Mouse (Mus musculus) forebrain, embryonic 12.5 days (tissue): ENCODE data around the gene Sesn2. TPM values are rescaled to one million over a fixed set of nuclear protein-coding genes. Genes with fewer than 3 reads are reported as not detected.
"Not testable (repeated sequence)": the region's sequence is repeated elsewhere in the genome, so short reads cannot be mapped to it uniquely, and the experiment has no call there.

Experiments used
- ATAC-seq: fragments of 200-750 bp; cut with Nextera tagmentation; 2 replicates; pipeline ENCODE4 v1.8.0; 2017; ENCODE audit warnings: moderate TSS enrichment; ENCODE audit not compliant: low FRiP score
- H3K27ac ChIP-seq: fragments of 300-500 bp; sonication (generic); 2 replicates; pipeline ENCODE4 v1.5.1; 2016; ENCODE audit warnings: mild to moderate bottlenecking
- H3K27me3 ChIP-seq: fragments of 300-500 bp; sonication (generic); 2 replicates; pipeline ENCODE4 v1.6.1; 2016; ENCODE audit warnings: mild to moderate bottlenecking
- H3K36me3 ChIP-seq: fragments of 300-500 bp; sonication (generic); replicated peaks from 2 replicates; pipeline ENCODE4 v1.6.1; 2016; ENCODE audit warnings: mild to moderate bottlenecking
- H3K4me1 ChIP-seq: fragments of 300-500 bp; sonication (generic); 2 replicates; pipeline ENCODE4 v1.6.1; 2016
- H3K4me2 ChIP-seq: fragments of 300-500 bp; sonication (generic); 2 replicates; pipeline ENCODE4 v1.6.1; 2016; ENCODE audit warnings: mild to moderate bottlenecking, moderate library complexity
- H3K4me3 ChIP-seq: fragments of 300-500 bp; sonication (generic); replicated peaks from 2 replicates; pipeline ENCODE4 v1.5.1; 2016; ENCODE audit warnings: mild to moderate bottlenecking
- H3K9ac ChIP-seq: fragments of 300-500 bp; sonication (generic); 2 replicates; pipeline ENCODE4 v1.6.1; 2016; ENCODE audit warnings: mild to moderate bottlenecking
- H3K9me3 ChIP-seq: fragments of 300-500 bp; sonication (generic); 2 replicates; pipeline ENCODE4 v1.6.1; 2016
- WGBS: fragments of 180-500 bp; shearing (Covaris S2); methylation state at CpG from one replicate; pipeline ENCODE4 v1.1.7; 2016; 5-methylcytosine and 5-hydroxymethylcytosine counted together
- polyA plus RNA-seq: library from polyadenylated mRNA; unstranded; fragments of >200 nt; fragmentation: Nextera tagmentation; extraction: Ambion mirVana; gene quantifications from 2 replicates; pipeline ENCODE4 v1.2.1, GENCODE M21; 2016

The Sesn2 gene
- polyA plus RNA-seq, 1 experiment from 2014 or later = 7.6 TPM

DNA sequence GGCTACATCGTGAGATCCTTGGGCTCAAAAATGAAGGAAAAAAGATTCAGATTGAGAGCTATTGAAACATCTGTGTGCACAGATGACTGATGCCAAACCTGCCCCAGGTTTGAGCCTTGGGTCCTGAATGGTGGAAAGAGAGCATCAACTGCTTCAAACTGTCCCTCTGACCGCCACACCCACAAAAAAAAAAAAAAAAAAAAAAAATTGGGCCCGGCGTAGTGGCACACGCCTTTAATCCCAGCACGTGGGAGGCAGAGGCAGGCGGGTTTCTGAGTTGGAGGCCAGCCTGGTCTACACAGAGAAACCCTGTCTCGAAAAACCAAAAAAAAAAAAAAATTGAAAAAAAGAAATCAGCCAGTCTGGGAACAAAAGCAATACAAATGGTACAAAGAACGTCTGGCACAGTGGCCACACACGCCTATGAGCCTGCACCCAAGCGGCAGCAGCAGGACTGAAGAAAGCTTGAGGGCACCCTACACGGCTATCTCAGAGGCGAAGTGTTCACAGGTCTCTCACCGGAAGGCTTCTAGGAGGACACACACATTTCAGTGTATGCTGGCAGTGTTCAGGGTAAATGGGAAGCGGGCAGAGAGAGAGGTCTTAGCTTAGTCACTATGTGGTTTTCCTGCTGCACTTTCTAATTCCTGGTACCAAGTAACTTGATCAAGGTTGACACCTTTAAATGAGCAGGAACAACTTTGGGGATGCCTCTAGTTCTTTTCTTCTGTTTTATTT is 19.9 kb downstream of the Sesn2 start:
- Histone ChIP-seq H3K4me1 (peaks cover 7% of the 10 kb centered on the region; the same call in 1 of the 2 replicates), H3K9ac (no peak overlapping the region), H3K27ac (no peak overlapping the region), H3K4me2 (no peak overlapping the region), H3K4me3 (no peak overlapping the region), H3K9me3 (no peaks in the 10 kb centered on the region), H3K36me3 (peaks cover 10% of the 10 kb centered on the region), H3K27me3 (no peaks in the 10 kb centered on the region)
- no peak for ATAC-seq
- WGBS = 90% methylated on average over 15 of the region's 15 CpGs

DNA sequence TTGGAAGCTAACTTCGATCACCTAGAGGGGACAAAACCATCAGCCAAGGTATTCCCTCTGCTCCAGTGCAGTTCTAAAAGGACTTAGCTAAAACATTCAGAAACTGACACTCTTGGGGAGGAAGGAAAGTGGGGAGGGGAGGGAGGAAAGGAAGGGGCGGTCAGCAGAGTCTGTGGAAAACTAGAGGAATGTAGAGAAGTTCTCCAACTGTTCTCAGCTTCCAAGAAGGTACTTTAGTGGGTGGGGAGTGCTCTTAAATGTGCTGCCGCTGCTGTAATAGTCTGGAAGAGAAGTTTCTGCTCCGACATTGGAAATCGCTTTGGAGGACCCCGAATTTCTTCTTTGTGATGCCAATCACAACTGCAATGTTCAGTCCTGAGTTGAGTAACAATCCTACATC is 21.3 kb downstream of the Sesn2 start:
- Histone ChIP-seq H3K4me3 (no peak overlapping the region), H3K27ac (no peak overlapping the region), H3K9me3 (no peaks in the 10 kb centered on the region), H3K4me2 (no peak overlapping the region), H3K36me3 (peaks cover 10% of the 10 kb centered on the region), H3K27me3 (no peaks in the 10 kb centered on the region), H3K9ac (no peak overlapping the region), H3K4me1 (peaks cover 7% of the 10 kb centered on the region; the same call in 1 of the 2 replicates)
- WGBS = 81% methylated on average over 6 of the region's 6 CpGs
- no peak for ATAC-seq

DNA sequence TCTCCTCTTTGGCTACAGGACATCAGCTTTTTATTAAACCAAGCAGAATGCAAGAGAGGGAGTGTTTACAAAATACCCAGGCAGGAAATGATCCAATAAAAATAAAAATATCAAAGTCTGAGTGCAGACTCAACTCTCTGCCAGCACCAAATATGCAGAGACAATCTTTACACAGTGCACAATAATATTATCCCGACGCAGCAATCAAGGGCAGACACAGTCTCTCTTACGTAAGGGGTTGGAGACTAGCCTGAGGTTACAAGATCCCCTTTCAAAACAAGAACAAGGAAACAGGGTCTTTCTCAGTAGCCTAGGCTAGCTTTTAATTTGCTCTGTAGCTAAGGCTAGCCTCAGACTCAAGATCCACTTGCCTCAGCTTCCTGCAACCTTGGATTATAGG is 21.8 kb downstream of the Sesn2 start:
- WGBS = 93% methylated on average over 3 of the region's 3 CpGs
- Histone ChIP-seq H3K4me3 (no peak overlapping the region), H3K27ac (no peak overlapping the region), H3K4me1 (peaks cover 7% of the 10 kb centered on the region; the same call in 1 of the 2 replicates), H3K36me3 (peaks cover 10% of the 10 kb centered on the region), H3K9ac (no peak overlapping the region), H3K4me2 (no peak overlapping the region), H3K27me3 (no peaks in the 10 kb centered on the region), H3K9me3 (no peaks in the 10 kb centered on the region)
- no peak for ATAC-seq

- Histone ChIP-seq H3K4me3 (no peak overlapping the region), H3K27ac (no peak overlapping the region), H3K36me3 (no peaks in the 10 kb centered on the region), H3K9ac (no peak overlapping the region), H3K4me1 (no peaks in the 10 kb centered on the region; the same call in 1 of the 2 replicates), H3K4me2 (no peak overlapping the region), H3K9me3 (no peaks in the 10 kb centered on the region), H3K27me3 (no peaks in the 10 kb centered on the region)
- ATAC-seq = no peak
- 79% methylated on average over 5 of the region's 5 CpGs for WGBS
Observed at GRCm38 (mm10) chr4:132484820-132485219, 25.5 kb downstream of the Sesn2 start.

GRCm38 (mm10) chr4:132484231-132484630 is 26.1 kb downstream of the Sesn2 start:
- Histone ChIP-seq H3K9me3 (no peaks in the 10 kb centered on the region), H3K36me3 (no peaks in the 10 kb centered on the region), H3K4me1 (no peaks in the 10 kb centered on the region; the same call in 1 of the 2 replicates), H3K9ac (no peak overlapping the region), H3K27ac (no peak overlapping the region), H3K4me3 (no peak overlapping the region), H3K4me2 (no peak overlapping the region), H3K27me3 (no peaks in the 10 kb centered on the region)
- WGBS = 83% methylated on average over 4 of the region's 4 CpGs
- ATAC-seq = no peak

DNA sequence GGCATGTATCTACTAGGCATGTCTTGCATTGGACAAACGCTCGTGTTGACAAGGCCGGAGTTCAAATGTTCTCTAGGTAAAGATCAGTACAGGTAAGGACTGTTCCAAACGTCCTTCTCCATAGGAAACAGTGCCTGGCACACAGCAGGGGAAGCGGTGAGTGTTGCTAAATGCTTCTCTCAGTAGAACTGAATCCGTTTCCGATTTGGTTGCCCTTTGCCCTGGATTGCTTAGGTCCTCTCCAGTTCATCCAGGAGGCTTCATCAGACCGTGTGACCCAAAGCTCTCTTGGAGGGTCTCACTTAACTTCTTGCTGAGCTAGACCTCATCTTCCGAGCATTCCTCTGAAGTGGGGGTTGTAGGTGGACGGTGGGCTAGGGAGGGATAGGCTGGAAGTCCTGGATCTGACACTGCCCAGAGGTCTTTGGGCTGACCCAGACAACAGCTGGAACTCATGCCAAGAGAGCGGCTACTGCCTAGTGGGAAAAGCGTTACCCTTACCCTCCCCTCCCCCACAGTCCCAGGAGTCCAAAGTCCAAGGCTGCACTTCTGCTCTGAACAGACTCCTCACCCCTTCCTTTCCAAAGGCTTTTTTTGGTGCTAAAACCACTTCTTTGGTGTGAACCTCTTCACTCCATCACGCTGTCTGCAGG is 27.2 kb downstream of the Sesn2 start:
- Histone ChIP-seq H3K27me3 (no peaks in the 10 kb centered on the region), H3K4me1 (no peaks in the 10 kb centered on the region; the same call in 1 of the 2 replicates), H3K9me3 (no peaks in the 10 kb centered on the region), H3K9ac (no peak overlapping the region), H3K4me3 (no peak overlapping the region), H3K36me3 (no peaks in the 10 kb centered on the region), H3K4me2 (no peak overlapping the region), H3K27ac (no peak overlapping the region)
- ATAC-seq = no peak
- 83% methylated on average over 13 of the region's 13 CpGs for WGBS

DNA sequence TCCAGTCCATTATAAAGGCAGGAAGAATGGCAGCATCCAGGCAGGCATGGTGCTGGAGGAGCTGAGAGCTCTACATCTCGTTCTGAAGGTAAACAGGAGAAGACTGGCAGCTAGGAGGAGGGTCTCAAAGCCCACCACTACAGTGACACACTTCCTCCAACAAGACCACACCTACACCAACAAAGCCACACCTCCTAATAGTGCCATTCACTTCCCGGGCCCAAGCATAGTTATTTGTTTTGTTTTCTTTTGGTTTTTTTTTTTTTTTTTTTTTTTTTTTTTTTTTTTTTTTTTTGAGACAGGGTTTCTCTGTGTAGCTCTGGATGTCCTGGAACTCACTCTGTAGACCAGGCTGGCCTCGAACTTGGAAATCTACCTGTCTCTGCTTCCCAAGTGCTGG is 28.2 kb downstream of the Sesn2 start:
- H3K9ac ChIP-seq, H3K36me3 ChIP-seq, H3K4me1 ChIP-seq, ATAC-seq, H3K27me3 ChIP-seq, H3K9me3 ChIP-seq, H3K27ac ChIP-seq, H3K4me3 ChIP-seq, H3K4me2 ChIP-seq: not testable (repeated sequence)
- 77% methylated on average over 3 of the region's 3 CpGs for WGBS

- no peak for ATAC-seq
- H3K27me3 ChIP-seq = no peaks in the 10 kb centered on the region
- H3K4me3 ChIP-seq = no peak overlapping the region
- no peak overlapping the region for H3K27ac ChIP-seq
- H3K9ac ChIP-seq = no peak overlapping the region
- no peaks in the 10 kb centered on the region for H3K36me3 ChIP-seq
- H3K9me3 ChIP-seq = no peaks in the 10 kb centered on the region
- WGBS = 94% methylated on average over 8 of the region's 8 CpGs
- H3K4me2 ChIP-seq = no peak overlapping the region
- no peaks in the 10 kb centered on the region for H3K4me1 ChIP-seq
Observed at GRCm38 (mm10) chr4:132477833-132478232, 32.5 kb downstream of the Sesn2 start.

DNA sequence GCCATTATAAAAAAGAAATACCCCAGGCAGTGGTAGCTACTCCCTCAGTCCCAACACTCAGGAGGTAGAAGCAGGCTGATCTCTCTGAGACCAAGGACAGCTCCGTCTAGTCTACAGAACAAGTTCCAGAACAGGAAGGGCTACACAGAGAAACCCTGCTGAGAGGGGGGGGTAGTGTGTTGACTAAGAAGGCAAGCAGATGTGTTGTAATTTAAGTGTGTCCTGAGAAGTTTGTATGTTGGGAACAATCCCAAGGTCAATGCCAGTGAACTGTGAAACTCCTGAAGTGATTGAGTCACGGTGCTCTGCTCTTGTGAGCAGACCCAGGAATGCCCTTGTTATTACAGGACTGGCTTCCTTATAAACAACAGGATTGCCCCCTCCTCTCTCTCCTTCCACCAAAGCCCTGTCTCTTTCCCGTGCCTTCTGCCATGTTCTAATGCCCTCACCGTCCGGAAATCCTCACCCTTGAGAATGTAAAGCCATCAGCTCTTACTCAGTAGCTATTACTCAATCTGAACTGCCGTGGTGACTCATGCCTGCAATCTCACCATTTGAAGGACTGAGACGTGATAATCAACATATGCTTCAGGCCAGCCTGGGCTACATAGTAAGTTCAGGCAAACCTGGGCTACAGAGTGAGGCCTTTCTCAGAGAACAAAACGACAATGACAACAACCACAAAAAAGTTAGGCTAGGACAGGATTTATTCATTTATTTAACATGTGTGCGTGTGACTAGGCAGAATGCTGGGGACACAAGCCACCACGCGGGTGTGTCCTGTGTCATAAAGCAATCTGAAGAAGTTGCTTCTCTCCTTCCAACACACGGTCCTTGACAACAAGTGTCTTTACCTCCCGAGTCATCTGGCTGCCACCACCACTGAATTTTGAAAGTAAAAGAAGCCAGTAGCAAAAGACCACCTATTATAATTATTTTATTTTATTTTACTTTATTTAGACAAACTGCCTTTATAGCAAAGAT is 34.1 kb downstream of the Sesn2 start:
- Histone ChIP-seq H3K36me3 (no peaks in the 10 kb centered on the region), H3K4me1 (no peaks in the 10 kb centered on the region), H3K27me3 (no peaks in the 10 kb centered on the region), H3K9me3 (no peaks in the 10 kb centered on the region), H3K4me2 (no peak overlapping the region), H3K9ac (no peak overlapping the region), H3K27ac (no peak overlapping the region), H3K4me3 (no peak overlapping the region)
- WGBS = 81% methylated on average over 13 of the region's 13 CpGs
- no peak for ATAC-seq

GRCm38 (mm10) chr4:132474631-132475030 is 35.7 kb downstream of the Sesn2 start:
- no peaks in the 10 kb centered on the region for H3K27me3 ChIP-seq
- no peak overlapping the region for H3K27ac ChIP-seq
- H3K4me2 ChIP-seq = no peak overlapping the region
- H3K4me1 ChIP-seq = no peaks in the 10 kb centered on the region
- H3K4me3 ChIP-seq = no peak overlapping the region
- H3K9me3 ChIP-seq = no peaks in the 10 kb centered on the region
- H3K36me3 ChIP-seq = no peaks in the 10 kb centered on the region
- 83% methylated on average over 4 of the region's 4 CpGs for WGBS
- H3K9ac ChIP-seq = no peak overlapping the region
- ATAC-seq = no peak

GRCm38 (mm10) chr4:132473411-132473810 is 36.9 kb downstream of the Sesn2 start:
- 92% methylated on average over 9 of the region's 9 CpGs for WGBS
- H3K27me3 ChIP-seq = no peaks in the 10 kb centered on the region
- H3K4me3 ChIP-seq = no peak overlapping the region
- ATAC-seq = no peak
- H3K27ac ChIP-seq = no peak overlapping the region
- no peak overlapping the region for H3K9ac ChIP-seq
- no peaks in the 10 kb centered on the region for H3K36me3 ChIP-seq
- H3K4me2 ChIP-seq = no peak overlapping the region
- H3K4me1 ChIP-seq = no peaks in the 10 kb centered on the region
- no peaks in the 10 kb centered on the region for H3K9me3 ChIP-seq

- no peaks in the 10 kb centered on the region for H3K9me3 ChIP-seq
- no peak for ATAC-seq
- H3K36me3 ChIP-seq = no peaks in the 10 kb centered on the region
- H3K27me3 ChIP-seq = no peaks in the 10 kb centered on the region
- H3K27ac ChIP-seq = no peak overlapping the region
- H3K4me2 ChIP-seq = no peak overlapping the region
- no peak overlapping the region for H3K4me3 ChIP-seq
- H3K4me1 ChIP-seq = no peaks in the 10 kb centered on the region
- WGBS = 32% methylated on average over 3 of the region's 3 CpGs
- no peak overlapping the region for H3K9ac ChIP-seq
Observed at GRCm38 (mm10) chr4:132469873-132470272, 40.4 kb downstream of the Sesn2 start.
